ENCODE assay signal across 15 mouse cellular contexts in genomic region chr2:147180649-147181303, GRCm38 (mm10). TPM values are rescaled to one million over a fixed set of nuclear protein-coding genes. Genes with fewer than 3 reads are reported as not detected.
DNase-seq lines count a peak whose midpoint lies in the region; ATAC-seq lines count a peak whose summit lies in the region.
"Had no signal": no experiment of that assay in that cellular context is flagged by ENCODE, and none has a peak within 500 bp of the region (broad histone marks: within the 10 kb centered on the region; RNA-seq: fewer than 3 reads in every experiment).

No protein-coding gene starts in this region.

- 3% methylated on average over 32 of the region's 32 CpGs for WGBS in embryonic facial prominence, embryonic 10.5 days
- 5% methylated on average over 32 of the region's 32 CpGs for WGBS in intestine, embryonic 15.5 days

- peak; percentile 68 for DNase-seq in layer of hippocampus, adult 11-12 months (ENCODE audit: low spot score)
- DNase-seq in layer of hippocampus, adult 9-10 months (ENCODE audit: low spot score), result no peak
- DNase-seq in embryonic facial prominence, embryonic 10.5 days (ENCODE audit: low spot score), result peak; percentile 56
- DNase-seq in layer of hippocampus, adult 8-10 months (ENCODE audit: low spot score in 2 of 2), result peak; percentile 63 to 80
- DNase-seq in neural tube, embryonic 10.5 days (ENCODE audit: extremely low spot score, low spot score), result peak; percentile 69
- no peak for DNase-seq in natural killer cell, adult 2 months (ENCODE audit: low spot score in 2 of 2)
- DNase-seq in kidney, postnatal 14 days, result no peak
- DNase-seq: heart, adult 18-20 months; kidney, adult 11 months; thymus, postnatal 25 days had no signal

- no peaks in the 10 kb centered on the region for H3K36me3 ChIP-seq in embryonic facial prominence, embryonic 10.5 days (replicated peaks)
- no peaks in the 10 kb centered on the region for H3K36me3 ChIP-seq in intestine, embryonic 15.5 days

- peak overlapping the region; percentile 32; the same call in 1 of the 2 replicates for H3K4me3 ChIP-seq in embryonic facial prominence, embryonic 10.5 days
- no peak overlapping the region for H3K4me3 ChIP-seq in intestine, embryonic 15.5 days (replicated peaks)
- H3K4me3 ChIP-seq: megakaryocyte, embryonic 14.5 days had no signal

- no peaks in the 10 kb centered on the region for H3K9me3 ChIP-seq in embryonic facial prominence, embryonic 10.5 days
- no peaks in the 10 kb centered on the region for H3K9me3 ChIP-seq in intestine, embryonic 15.5 days

- 0 out of 2 replicates have a peak overlapping the region, but pooled peaks have one; percentile 5 for H3K27ac ChIP-seq in embryonic facial prominence, embryonic 10.5 days (replicated peaks)
- H3K27ac ChIP-seq in intestine, embryonic 15.5 days, result no peak overlapping the region

- no peak for ATAC-seq in intestine, embryonic 15.5 days

- no peak overlapping the region for H3K4me2 ChIP-seq in intestine, embryonic 15.5 days (replicated peaks)

- H3K9ac ChIP-seq in intestine, embryonic 15.5 days, result no peak overlapping the region

- H3K4me1 ChIP-seq in embryonic facial prominence, embryonic 10.5 days, result peaks cover 28% of the 10 kb centered on the region
- H3K4me1 ChIP-seq in intestine, embryonic 15.5 days (replicated peaks), result peaks cover 15% of the 10 kb centered on the region

- peaks cover 98% of the 10 kb centered on the region for H3K27me3 ChIP-seq in embryonic facial prominence, embryonic 10.5 days (replicated peaks; ENCODE audit: low read depth, poor library complexity, severe bottlenecking)
- peaks cover 74% of the 10 kb centered on the region for H3K27me3 ChIP-seq in intestine, embryonic 15.5 days (replicated peaks)

RNA-seq across cellular contexts. Expression of gene Nkx2-2, which starts 13.3 kb away (rescaled TPM):
- polyA plus RNA-seq in embryonic facial prominence, embryonic 10.5 days (2016; fragmentation: Nextera tagmentation; extraction: Ambion mirVana), result 1.2 and 2.8 TPM in 2 replicates
- 1 to 10 TPM; 5.1 to 7.6 (median 6.1) TPM for total RNA-seq in layer of hippocampus, adult 8-10 months (2022)
- polyA plus RNA-seq in intestine, embryonic 15.5 days (2015; fragmentation: Nextera tagmentation; extraction: Ambion mirVana), result 3.6 and 4.2 TPM in 2 replicates
- total RNA-seq: adrenal gland, adult 18-20 months; heart, adult 18-20 months; liver, adult 2 months had no signal
- polyA plus RNA-seq: embryonic facial prominence, embryonic 14.5 days; liver, adult 2 months had no signal

Comparison
In these comparisons a context has a peak if more than half of its experiments do, and no peak if none do; other contexts are left out.
1. DNase-seq: peak in layer of hippocampus, adult 11-12 months (single experiment), embryonic facial prominence, embryonic 10.5 days (single experiment), layer of hippocampus, adult 8-10 months (2 of 2) and neural tube, embryonic 10.5 days (single experiment); none in layer of hippocampus, adult 9-10 months (single experiment), natural killer cell, adult 2 months (0 of 2) and kidney, postnatal 14 days (single experiment).